Mouse (Mus musculus): ENCODE results near the gene Col11a2. TPM values are rescaled to one million over a fixed set of nuclear protein-coding genes. Genes with fewer than 3 reads are reported as not detected.
"Not testable (repeated sequence)": the region's sequence is repeated elsewhere in the genome, so short reads cannot be mapped to it uniquely, and the experiment has no call there.

The Col11a2 gene
- total and polyA plus RNA-seq, 3 experiments, result 3.0 to 6.0 (median 5.8) TPM

DNA sequence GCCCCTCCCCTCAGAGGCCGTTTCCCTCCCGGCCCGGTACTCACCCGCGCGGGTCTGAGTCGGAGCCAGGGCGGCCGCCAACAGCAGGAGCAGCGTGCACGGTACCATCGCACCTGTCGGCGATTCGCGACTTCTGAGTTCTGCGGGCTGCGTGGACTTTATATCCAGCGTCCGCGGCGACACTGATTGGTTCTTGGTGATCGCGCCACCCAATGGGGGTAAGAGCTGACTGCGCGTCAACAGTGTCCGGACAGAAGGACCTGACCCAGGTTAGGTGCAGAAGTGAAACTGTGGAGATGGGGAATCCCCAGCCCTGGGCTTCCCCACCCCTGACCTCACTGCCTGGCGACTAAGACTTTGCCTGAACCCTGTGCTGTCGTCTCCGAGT lies 39.1 kb upstream of the Col11a2 start, which contains the start of gene H2-K1 (continued):
- TF ChIP-seq E2F4 (IDR thresholded peaks at IDR 0.05; ENCODE audit: insufficient replicate concordance, low read depth, low read length) (no peak), CTCF (conservative IDR thresholded peaks at IDR 0.05 in 1 of 2, IDR thresholded peaks at IDR 0.05 in 1 of 2; ENCODE audit: low read depth in 2 of 2, low read length in 2 of 2) (no peak), ETS1 (conservative IDR thresholded peaks at IDR 0.05; ENCODE audit: low read depth, low read length) (peak; percentile 65), KAT2A (IDR thresholded peaks at IDR 0.05; ENCODE audit: insufficient replicate concordance, low read length) (no peak), GABPA (IDR thresholded peaks at IDR 0.05; ENCODE audit: insufficient replicate concordance, low read depth, low read length) (no peak), MAX (IDR thresholded peaks at IDR 0.05; ENCODE audit: low read length) (no peak), SMC3 (IDR thresholded peaks at IDR 0.05; ENCODE audit: low read depth, low read length) (no peak), ZC3H11A (IDR thresholded peaks at IDR 0.05; ENCODE audit: low read depth, low read length) (no peak), SIN3A (IDR thresholded peaks at IDR 0.05; ENCODE audit: low read length) (no peak; the same call in none of the 2 replicates), MYC (IDR thresholded peaks at IDR 0.05; ENCODE audit: low read depth, low read length) (peak; percentile 21; the same call in 1 of the 2 replicates), RCOR1 (conservative IDR thresholded peaks at IDR 0.05; ENCODE audit: low read depth, low read length) (no peak), USF1 (IDR thresholded peaks at IDR 0.05; ENCODE audit: low read depth, low read length) (no peak), BHLHE40 (IDR thresholded peaks at IDR 0.05; ENCODE audit: low read depth, low read length) (no peak), ZKSCAN1 (IDR thresholded peaks at IDR 0.05; ENCODE audit: borderline replicate concordance, low read depth, low read length) (no peak), POLR2AphosphoS2 (IDR thresholded peaks at IDR 0.05; ENCODE audit: low read depth, low read length) (no peak; the same call in 1 of the 2 replicates), NELFE (IDR thresholded peaks at IDR 0.05; ENCODE audit: low read depth, low read length) (peak; percentile 93), TBP (conservative IDR thresholded peaks at IDR 0.05; ENCODE audit: low read depth, low read length) (peak; percentile 91; the same call in 1 of the 2 replicates)

DNA sequence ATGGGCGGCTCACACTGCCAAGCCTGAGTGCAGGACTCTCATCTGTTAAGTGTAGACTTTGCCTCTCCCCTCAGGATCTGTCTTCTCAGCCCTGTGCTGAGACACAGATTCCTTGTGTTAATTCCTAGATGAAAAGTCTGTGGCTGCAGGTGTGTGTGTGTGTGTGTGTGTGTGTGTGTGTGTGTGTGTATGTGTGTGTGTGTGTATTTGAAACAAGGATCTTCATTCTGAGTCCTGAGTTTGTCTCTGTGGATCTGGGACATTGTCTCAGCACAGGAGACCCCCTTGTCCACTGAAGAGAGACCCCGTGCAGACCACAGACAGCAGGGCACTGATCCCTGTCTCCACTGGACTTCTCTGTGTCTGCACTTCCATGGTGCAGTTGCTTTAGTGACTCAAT lies 38.4 kb upstream of the Col11a2 start:
- peak overlapping the region in 1 of 3 experiments; percentile 71 for H3K4me3 ChIP-seq (replicated peaks in 1 of 3; ENCODE audit: low read depth in 2 of 3, low read length in 2 of 3, poor library complexity in 1 of 3)
- dilution Hi-C loops (cut with MboI; ENCODE audit: extremely low pct_ligation_motif_present, extremely low pct_unique_long_range_greater_than_20kb, low sequenced_read_pairs), result not testable (repeated sequence)
- peak overlapping the region; percentile 74; the same call in 1 of the 2 replicates for H3K4me2 ChIP-seq (ENCODE audit: insufficient read depth, low read depth, poor library complexity, severe bottlenecking)

DNA sequence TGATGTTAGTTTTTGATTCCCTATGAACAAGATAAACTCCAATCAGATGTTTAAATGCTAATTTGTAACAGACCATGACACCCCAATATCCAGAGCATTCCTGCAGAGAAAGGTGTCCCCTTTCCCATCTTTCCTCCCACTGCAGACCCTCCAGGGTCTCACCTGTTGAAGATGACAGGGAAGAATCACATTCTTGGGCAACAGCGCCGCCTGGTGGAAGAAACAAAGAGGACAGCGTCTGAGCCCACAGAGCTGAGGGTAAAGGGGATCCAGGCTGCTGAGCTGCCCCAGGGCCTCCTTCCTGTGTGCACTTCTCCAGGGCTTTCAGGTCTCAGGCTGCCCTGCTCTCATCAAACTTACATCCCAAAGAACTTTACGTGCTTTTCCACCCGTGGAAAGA lies 35.8 kb upstream of the Col11a2 start:
- H3K4me2 ChIP-seq (ENCODE audit: insufficient read depth, low read depth, poor library complexity, severe bottlenecking), result no peak overlapping the region
- no peak for DNase-seq (ENCODE audit: extremely low read depth)
- no peak overlapping the region for H3K27ac ChIP-seq (ENCODE audit: insufficient read depth, low read depth)
- H3K79me2 ChIP-seq (replicated peaks; ENCODE audit: control insufficient read depth, extremely low read depth, insufficient read depth, poor library complexity, severe bottlenecking), result peaks cover 12% of the 10 kb centered on the region
- peaks cover 4 to 7% of the 10 kb centered on the region in 2 experiments; a peak in 1 of 4 replicates for H3K4me1 ChIP-seq (ENCODE audit: control insufficient read depth in 1 of 2, insufficient read depth in 2 of 2)
- peaks cover 5% of the 10 kb centered on the region for H3K9me3 ChIP-seq (replicated peaks; ENCODE audit: low read length)
- H3K9ac ChIP-seq (ENCODE audit: insufficient read depth, low read depth), result no peak overlapping the region
- no peak overlapping the region for H3K4me3 ChIP-seq (replicated peaks in 1 of 3; ENCODE audit: low read depth in 2 of 3, low read length in 2 of 3, poor library complexity in 1 of 3)
- no peaks in the 10 kb centered on the region for H3K27me3 ChIP-seq (replicated peaks)
- H3K36me3 ChIP-seq (replicated peaks in 1 of 2; ENCODE audit: control insufficient read depth in 1 of 2, insufficient read depth in 1 of 2, low read length in 1 of 2), result peaks cover 5% of the 10 kb centered on the region in 2 experiments
- in situ Hi-C loops (cut with MboI; ENCODE audit: low pct_ligation_motif_present, low pct_unique_long_range_greater_than_20kb, low sequenced_read_pairs), result loop anchor here (5.0 kb wide), 1 partner anchor 1259 kb away; the partner anchor contains the start of gene H2-D1
- dilution Hi-C loops (cut with MboI; ENCODE audit: extremely low pct_ligation_motif_present, extremely low pct_unique_long_range_greater_than_20kb, low sequenced_read_pairs), result no loop called here
- TF ChIP-seq MXI1 (IDR thresholded peaks at IDR 0.05; ENCODE audit: low read depth, low read length) (no peak), ZKSCAN1 (IDR thresholded peaks at IDR 0.05; ENCODE audit: borderline replicate concordance, low read depth, low read length) (no peak), USF1 (IDR thresholded peaks at IDR 0.05; ENCODE audit: low read depth, low read length) (no peak), ELF1 (IDR thresholded peaks at IDR 0.05; ENCODE audit: low read depth, low read length) (no peak), SMC3 (IDR thresholded peaks at IDR 0.05; ENCODE audit: low read depth, low read length) (peak; percentile 11; the same call in 1 of the 2 replicates), MAX (IDR thresholded peaks at IDR 0.05; ENCODE audit: low read length) (no peak), HCFC1 (IDR thresholded peaks at IDR 0.05; ENCODE audit: low read depth, low read length) (no peak), RAD21 (IDR thresholded peaks at IDR 0.05; ENCODE audit: low read depth, low read length) (peak; percentile 21), CHD1 (IDR thresholded peaks at IDR 0.05; ENCODE audit: low read depth, low read length) (no peak), NRF1 (IDR thresholded peaks at IDR 0.05; ENCODE audit: low read depth, low read length) (no peak), UBTF (IDR thresholded peaks at IDR 0.05; ENCODE audit: low read depth, low read length) (no peak), CTCF (conservative IDR thresholded peaks at IDR 0.05 in 1 of 2, IDR thresholded peaks at IDR 0.05 in 1 of 2; ENCODE audit: low read depth in 2 of 2, low read length in 2 of 2) (peak; percentile 50 to 51; a peak in 3 of 4 replicates), JUN (IDR thresholded peaks at IDR 0.05; ENCODE audit: insufficient read depth, low read depth, low read length) (no peak), IRF4 (IDR thresholded peaks at IDR 0.05; ENCODE audit: low read depth, low read length) (no peak)

More for the DNA sequence above, 38.4 kb upstream of the Col11a2 start:
- not testable (repeated sequence) for DNase-seq (ENCODE audit: extremely low read depth); H3K9me3 ChIP-seq (replicated peaks; ENCODE audit: low read length); H3K27ac ChIP-seq (ENCODE audit: insufficient read depth, low read depth); H3K27me3 ChIP-seq (replicated peaks)
- peaks cover 23% of the 10 kb centered on the region for H3K79me2 ChIP-seq (replicated peaks; ENCODE audit: control insufficient read depth, extremely low read depth, insufficient read depth, poor library complexity, severe bottlenecking)
- peak overlapping the region; percentile 80; the same call in 1 of the 2 replicates for H3K9ac ChIP-seq (ENCODE audit: insufficient read depth, low read depth)
- H3K36me3 ChIP-seq (replicated peaks in 1 of 2; ENCODE audit: control insufficient read depth in 1 of 2, insufficient read depth in 1 of 2, low read length in 1 of 2), result peaks cover 25 to 29% of the 10 kb centered on the region in 2 experiments
- H3K4me1 ChIP-seq (ENCODE audit: control insufficient read depth in 1 of 2, insufficient read depth in 2 of 2), result peaks cover 16 to 31% of the 10 kb centered on the region in 2 experiments
- in situ Hi-C loops (cut with MboI; ENCODE audit: low pct_ligation_motif_present, low pct_unique_long_range_greater_than_20kb, low sequenced_read_pairs), result loop anchor here (5.0 kb wide), 1 partner anchor 1262 kb away; the partner anchor contains the start of gene H2-D1
